Mouse (Mus musculus): ENCODE measurements at regions not wholly inside any gene's neighbourhood (a gene's known extent, or its start where the extent isn't known, plus 50 kb on each side); places are given as distances from the start of the nearest gene placed in this dataset.

DNA sequence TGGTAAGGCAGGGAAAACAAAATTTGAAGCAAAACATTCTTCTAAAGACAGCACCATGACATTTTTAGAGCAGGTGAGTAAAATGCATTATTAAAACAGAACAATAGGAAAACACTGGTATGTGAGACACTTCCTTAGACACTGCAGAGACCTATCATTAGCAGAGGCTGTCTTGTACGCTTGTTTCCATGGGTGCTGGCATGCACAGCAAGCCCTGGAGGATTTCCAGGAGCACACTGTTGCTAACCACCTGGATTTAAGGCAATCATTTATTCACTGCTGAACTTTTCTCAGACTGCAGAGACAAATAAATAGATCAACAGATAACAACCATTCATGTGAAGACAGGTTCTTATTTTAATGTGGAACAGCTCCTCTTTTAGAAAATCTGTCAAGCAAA lies 127.7 kb downstream of the Pros1 start:
- no peak for DNase-seq

DNA sequence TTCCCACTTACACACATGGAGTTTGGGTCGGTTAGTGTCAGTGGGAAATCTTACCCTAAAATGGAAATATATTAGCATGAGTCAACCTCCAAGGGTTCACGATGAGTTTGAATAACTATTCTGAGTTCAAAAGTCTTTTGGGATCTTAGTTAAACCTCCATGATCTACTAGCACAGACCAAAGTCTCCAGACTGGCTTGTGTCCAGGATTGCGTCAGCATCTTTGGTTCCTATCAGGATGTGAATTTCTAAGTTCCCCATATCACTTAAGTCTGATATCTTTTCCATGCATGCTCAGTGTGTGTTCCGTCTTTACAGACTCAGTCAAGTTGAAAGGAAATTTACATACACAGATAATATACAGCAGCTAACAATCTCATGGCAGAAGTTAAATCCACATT lies 128.5 kb downstream of the Pros1 start:
- no peak for DNase-seq

DNA sequence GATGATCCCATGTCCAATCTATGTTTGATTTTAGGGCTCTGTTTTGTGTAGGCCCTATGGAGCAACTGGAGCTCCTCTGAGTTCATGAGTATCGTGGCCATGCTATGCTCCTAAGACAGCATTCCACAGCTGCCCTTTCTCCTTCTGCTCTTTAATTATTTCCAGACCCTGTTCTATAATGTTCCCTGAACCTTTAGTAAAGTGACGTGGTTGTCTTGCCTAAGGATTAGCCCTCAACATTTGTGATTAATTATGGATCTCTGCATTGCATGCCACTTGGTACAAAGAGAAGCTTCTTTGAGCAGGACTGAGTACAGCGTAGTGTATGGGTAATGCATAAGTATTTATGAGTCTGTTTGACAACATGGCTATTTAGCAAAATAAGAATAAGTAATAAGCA lies 141.4 kb downstream of the Pros1 start:
- DNase-seq, result no peak

DNA sequence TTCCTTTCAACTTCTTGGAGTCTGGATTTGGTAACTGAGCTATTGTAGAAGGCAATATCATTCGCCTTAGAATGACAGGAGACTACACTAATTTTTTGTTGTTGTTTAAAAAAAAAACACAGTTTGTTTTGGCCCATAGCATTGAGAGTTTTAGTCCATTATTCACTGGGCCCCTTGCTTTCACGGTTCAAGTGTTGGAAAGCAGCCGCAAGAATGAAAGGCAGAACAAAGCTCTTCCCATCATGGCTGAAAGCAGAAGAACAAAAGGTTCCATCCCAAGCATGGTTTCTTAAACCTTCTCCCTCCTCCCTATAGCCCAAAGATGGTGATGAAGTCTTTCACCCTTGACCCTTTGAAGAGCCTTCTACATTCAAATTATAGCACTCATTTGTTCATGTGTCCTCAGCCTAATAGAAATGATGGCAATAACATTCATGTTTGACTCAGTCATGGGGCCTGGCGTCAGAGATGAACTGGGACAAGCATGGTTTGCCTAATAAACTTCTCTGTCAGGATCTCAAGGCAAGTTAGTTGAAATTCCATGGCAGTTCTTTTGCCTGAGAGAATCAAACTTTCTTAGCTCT lies 157.1 kb downstream of the Pros1 start:
- DNase-seq, result no peak

DNA sequence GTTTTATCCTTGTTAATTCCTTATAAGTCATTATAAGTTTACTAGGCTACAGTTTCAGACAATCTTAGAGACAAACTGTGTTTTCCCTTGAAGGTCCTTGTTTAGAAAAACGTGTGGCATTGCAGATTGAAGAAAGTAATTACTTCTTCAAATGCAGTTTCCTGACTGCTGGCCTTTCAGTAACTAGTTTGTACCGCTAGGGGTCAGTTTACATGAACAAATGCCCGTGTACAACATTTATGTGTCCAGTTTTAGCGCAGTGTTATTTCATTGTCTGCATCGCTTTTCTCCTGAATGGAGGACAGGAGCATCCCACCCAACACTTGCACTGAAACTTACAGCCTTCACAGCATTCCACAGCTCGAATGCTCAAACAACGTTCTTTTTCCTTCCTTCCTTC lies 160.3 kb downstream of the Pros1 start:
- DNase-seq, result no peak

GRCm38 (mm10) chr16:63016144-63016543 lies 162.0 kb downstream of the Pros1 start:
- no peak for DNase-seq

DNA sequence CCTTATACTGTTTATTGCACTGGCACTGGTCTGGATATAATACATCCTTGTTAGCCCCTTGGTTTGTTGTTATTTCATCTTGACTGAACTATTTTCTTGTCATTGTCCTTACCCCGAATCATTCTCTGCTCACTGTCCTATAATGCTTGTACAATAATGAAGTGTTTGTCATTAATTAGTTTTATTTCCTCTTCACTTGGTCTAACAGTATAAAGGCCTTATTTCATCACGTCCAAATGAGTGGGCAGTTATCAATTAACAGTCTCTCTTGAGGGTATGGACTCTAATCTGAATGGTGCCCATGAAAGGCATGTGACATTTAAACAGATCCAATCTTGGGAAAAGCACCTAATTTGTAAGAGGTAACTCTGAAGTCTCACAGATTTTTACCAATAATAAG lies 162.6 kb downstream of the Pros1 start:
- no peak for DNase-seq

DNA sequence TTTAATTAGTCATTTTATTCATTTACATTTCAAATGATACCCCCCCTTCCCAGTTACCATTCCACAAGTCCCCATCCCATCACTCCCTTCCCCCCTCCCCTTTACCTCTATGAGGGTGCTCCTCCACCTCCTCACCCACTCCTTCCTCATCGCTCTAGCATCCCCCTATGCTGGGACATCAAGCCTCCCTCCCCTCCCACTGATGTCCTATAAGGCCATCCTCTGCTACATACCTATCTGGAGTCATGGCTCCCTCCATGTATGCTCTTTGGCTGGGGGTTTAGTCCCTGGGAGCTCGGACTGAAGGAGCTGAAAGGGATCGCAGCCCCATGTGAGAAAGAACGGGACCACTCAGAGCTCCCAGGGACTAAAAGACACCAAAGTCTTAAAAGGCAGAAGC lies 176.3 kb downstream of the Pros1 start:
- DNase-seq, result no peak

GRCm38 (mm10) chr16:63031035-63031434 lies 176.9 kb downstream of the Pros1 start:
- DNase-seq, result no peak

DNA sequence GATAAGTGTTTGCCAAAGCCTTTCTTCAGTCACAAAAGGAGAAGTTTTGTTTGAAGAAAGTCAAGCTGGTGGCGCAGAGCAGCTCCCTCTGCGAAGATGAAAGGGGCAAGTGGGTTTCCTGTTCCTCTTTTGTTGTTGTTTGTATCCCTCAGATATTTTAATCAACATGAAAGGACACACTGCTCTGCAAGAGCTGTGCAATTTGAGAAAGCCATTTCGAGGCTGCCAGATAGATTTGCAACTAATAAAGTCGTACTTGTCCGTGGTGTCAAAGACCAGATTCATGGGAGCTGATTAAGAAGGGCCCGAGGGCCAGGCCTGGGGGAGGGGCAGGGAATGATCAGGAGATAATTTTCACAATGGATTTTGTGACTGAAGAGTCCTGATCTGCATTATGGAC lies 177.7 kb downstream of the Pros1 start:
- DNase-seq, result peak; percentile 6

- DNase-seq, result no peak
Measured at GRCm38 (mm10) chr16:63049100-63049499, 195.0 kb downstream of the Pros1 start.

GRCm38 (mm10) chr16:63062883-63063282 lies 208.8 kb downstream of the Pros1 start:
- DNase-seq, result no peak

DNA sequence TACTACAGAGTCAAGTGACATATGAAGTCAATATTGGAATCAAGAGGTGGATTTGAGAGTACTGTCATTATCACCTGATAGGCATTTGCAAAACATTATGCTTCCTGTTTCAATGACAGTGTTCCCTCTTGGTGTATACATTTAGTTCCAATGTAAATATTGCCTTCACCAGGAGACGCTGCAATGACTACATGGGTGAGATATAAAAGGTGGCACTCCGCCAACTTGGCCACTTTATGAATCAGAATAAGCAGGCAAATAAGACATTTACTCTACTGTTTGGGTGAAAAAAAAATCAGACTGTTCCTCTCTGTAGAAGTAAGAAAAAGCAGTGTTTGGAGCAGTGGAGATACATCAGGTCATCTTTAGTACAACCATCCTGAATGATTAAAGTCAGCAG lies 215.9 kb downstream of the Pros1 start:
- no peak for DNase-seq

- DNase-seq, result no peak
Measured at GRCm38 (mm10) chr16:63075814-63076213, 221.7 kb downstream of the Pros1 start.

DNA sequence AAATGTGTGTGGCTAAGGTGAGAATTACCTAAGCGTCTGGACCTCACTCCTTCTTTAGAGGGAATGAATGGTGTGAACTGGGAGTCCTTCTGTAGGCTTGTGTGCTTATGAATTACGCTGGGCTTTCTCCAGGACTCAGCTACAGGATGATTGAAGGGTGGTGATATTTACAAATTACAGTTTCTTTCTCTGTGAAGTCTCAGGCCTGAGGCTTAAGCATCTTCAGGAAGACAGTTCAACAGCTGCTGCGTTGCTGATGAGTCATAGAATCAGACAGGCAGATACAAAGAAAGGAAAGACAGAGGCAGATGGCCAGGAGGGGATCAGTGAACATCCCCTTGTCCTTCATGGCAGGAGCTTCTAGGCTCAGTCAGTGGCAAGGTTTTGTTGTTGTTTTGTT lies 227.3 kb downstream of the Pros1 start:
- DNase-seq, result no peak

DNA sequence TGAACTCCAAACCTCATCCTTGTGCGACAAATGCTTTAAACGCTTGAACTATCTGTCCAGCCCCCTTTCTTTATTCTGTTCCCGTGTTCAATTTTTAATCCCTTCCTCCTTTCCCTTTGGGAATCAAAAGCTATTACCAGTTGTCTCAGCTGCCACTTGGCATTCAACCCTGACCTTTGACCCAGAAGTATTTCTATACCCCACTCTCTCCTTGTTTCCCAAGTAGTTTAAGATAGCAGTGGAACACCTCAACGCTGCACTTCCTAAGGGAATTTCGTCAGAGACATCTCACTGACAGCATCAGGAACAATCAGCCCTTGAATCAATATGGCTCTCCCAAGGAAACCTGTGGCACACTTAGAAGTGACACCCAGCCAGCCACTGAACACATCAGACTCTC lies 229.1 kb downstream of the Pros1 start:
- DNase-seq, result no peak

- DNase-seq, result no peak
Measured at GRCm38 (mm10) chr16:63084021-63084756, 230.1 kb downstream of the Pros1 start.

DNA sequence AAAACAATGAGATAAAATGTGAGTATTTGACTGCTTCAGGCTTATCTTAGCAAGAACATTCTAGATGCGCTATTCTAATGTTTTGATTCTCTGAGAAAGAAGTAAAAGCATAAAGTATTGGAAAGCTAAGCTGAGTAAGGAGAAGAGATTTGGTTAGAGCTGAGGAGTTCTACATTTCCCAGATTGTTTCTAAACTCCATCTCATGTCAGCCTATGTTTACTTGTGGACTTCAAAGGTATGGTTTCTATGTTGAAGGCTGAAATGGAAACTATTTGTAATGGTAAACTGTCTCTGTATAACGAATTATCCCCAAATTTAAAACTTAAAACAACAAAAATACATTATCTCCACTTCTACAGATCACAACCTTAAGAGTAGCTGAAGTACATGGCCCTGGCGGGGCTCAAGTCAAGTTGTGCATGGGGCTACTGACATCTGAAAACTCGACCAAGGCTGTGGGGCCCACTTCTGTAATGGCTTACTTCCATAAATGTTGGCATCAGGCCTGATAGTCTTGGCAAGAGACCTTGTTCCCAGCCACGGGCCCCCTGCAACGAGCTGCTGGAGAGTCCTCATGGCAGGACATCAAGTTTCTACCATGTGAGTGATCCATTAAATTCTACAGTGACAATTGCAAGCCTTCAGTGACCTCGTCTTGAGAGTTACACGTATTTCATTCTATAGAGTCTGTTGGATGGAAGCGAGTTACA lies 232.1 kb downstream of the Pros1 start:
- no peak for DNase-seq

DNA sequence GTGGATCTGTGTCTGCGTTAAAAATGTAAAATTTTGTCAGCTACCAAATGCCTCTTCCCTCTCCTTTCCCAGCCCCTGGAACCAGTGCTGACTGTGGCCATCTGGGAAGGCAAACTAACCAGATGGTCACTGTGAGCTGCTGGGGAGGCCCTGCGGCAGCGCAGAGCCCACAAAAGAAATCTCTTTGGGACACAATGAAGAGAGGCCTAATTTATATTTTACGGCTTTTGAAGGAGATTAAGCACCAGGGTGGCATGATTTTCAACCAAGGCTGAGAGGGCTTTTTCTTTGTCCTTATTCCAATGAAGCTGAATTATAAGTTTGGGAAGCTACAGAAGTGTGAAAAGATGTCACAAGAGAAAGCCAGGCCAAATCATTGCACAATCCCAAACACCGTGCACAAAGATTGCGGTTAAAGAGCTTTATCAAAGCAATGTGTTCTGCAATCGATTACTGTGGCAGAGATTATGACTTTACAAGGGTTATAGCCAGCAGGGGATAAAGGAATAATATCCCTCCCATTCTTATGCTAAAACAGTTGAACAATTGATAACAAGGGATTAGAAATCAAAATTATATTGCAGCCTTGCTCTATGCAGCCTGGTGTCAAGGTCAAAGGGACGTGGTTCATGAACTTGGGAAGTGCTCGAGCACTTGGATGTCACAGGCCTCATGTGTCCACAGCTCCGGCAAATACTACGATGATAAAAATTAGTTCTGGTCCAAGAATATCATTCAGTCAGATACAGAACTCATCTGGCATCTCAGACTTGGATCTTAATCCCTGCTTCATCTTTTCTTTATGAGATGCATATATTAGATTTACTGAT lies 237.6 kb downstream of the Pros1 start:
- no peak for DNase-seq

DNA sequence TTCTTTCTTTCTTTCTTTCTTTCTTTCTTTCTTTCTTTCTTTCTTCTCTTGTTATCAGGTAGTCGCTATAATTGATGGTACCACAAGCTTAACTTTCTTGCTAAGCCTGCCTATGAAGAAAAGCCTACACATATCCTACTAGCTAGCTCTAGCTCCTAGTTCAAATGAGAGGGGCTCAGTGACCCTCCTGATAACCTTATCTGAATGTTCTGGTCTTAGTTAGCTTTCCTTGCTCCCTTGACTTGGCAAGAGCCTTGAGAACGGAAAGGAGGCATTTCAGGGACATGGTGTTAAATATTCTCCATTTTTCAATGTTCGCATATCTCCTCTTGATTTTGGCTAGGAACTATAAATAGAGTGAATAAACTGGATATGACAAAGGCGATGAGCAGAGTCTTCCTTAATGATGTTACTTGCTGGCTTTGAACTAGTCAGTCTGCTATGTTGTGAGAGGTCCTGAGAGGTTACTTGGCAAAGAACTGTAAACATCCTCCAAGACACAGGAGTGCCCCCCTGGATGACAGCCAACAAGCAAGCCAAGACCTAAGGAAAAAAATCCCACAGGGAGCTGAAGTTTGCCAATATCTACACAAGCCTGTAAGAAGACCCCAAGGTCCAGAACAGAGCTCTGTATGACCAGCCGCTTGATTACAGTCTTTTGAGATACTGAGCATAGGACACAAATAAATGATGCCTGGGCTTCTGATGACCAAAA lies 240.2 kb downstream of the Pros1 start:
- DNase-seq, result no peak

GRCm38 (mm10) chr16:63102362-63102761 lies 248.3 kb downstream of the Pros1 start:
- DNase-seq, result no peak

DNA sequence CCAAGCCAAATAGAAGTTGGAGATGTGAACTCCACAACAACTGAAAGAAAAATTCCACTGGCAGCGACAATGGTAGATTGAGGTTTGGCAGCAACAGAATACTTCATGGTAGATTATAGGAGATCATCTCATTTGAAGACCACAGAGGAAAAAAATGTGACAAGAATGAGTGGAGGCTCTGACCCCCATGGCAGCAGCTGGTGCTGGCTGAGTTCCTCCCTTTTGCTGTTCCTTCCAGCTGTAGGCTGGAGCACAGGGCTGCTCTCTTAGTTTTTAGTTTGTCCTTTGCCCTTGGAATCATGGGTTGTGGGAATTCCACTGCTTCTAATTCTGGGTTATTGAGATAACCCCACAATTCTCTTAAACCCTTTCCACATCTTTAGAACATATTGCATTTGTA lies 248.8 kb downstream of the Pros1 start:
- DNase-seq, result no peak

Data from gastrocnemius, postnatal 25 days (tissue).